Mouse (Mus musculus) gastrocnemius, adult 8-10 months (tissue): ENCODE results near the gene Traf5. TPM values are rescaled to one million over a fixed set of nuclear protein-coding genes. Genes with fewer than 3 reads are reported as not detected.

Source experiments
- DNase-seq, 2 experiments: peaks; one replicate each; pipeline ENCODE4 v3.0.0; 2022; ENCODE audit warnings: low spot score in 2 of 2
- total RNA-seq, 4 experiments: library from RNA; stranded (reverse); gene quantifications; 2 replicates each; pipeline ENCODE4 v1.2.4; 2022

The Traf5 gene
- total RNA-seq, 4 experiments from 2014 or later, result 1.5 to 3.7 (median 2.6) TPM

DNA sequence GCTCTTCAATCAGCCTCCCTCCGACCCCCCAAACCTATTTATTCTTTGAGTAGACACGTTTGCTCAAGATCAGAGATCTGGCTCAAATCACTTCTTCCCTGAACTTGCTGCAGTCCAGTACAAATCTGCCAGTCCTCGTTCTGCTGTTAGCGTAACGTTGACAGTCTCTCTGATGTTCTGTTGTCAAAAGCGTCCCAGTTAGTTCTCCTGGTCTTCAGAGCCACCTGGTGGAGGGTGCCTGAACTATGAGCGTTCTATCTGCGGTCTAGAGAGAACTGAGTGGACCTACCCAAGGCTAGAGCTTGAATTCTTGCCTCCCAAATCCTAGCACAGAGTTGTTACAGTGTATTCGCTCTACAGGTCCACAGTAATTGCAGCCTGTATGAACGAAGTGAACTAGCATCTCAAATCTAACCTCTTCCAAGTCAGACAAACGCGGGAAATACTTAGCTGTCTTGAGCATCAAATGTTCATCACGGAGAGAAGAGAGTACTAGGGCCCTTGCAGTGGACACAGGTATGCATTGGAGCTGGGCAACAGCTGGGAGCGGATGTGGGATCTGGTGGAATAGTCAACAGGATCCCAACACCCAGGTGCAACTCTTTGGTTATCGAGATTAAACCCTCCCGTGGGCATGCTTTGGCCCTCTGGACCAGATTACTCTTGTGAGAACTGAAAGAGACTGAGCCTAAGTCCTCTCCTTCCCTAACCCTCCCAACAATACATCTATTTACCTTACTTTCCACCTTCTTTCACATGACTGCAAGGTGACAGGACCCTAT lies 711 bp upstream of the Traf5 start:
- peak; percentile 78 to 80 for DNase-seq

- no peak for DNase-seq
These were observed 1.4 kb downstream of the Traf5 start for GRCm38 (mm10) chr1:192090689-192091567.

GRCm38 (mm10) chr1:192090281-192090680 lies 2.1 kb downstream of the Traf5 start:
- no peak for DNase-seq

DNA sequence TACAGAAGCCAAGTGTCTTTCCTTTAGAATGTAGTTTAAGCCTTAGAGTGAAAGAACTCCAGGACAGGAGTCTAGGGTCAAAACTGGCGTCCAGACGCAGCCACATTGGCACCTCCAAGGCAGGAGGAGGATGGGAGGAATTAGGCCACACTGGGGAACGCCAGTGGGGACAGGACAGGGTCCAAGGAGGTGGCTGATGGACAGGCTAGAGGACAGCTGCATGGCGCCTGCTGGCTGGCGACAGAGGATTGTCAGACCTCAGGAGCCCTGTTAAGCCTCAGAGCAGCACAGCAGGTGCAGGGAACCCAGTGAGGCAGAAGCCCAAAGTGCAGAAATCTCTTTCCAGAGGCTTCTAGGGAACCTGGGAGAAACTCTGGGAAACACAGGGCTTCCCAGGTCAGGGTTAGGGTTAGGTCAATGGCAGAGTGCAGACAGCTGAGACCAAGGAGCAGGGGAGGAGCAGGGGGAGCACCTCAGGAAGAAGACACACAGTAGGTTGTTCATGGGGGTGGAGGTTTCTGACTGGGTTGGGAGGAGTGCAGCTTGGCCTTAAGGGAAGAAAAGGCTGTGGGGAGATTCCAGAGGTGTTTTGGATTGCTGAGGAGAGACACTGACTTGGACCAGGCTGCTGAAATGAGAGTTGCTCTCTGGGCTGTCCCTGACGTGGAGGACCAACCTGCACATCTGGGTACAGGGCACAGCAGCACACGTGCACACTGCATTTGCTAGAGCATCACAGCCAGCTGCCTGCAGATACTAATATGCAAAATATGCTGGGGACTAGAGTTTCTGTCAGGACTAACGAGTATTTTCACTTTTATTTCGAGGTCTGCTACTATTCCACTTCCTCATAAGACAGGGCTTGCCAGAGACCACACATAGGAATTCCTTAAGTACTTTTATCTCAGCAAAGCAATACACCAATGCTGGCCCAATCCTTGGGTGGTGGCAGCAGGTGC lies 2.9 kb downstream of the Traf5 start:
- no peak for DNase-seq

DNA sequence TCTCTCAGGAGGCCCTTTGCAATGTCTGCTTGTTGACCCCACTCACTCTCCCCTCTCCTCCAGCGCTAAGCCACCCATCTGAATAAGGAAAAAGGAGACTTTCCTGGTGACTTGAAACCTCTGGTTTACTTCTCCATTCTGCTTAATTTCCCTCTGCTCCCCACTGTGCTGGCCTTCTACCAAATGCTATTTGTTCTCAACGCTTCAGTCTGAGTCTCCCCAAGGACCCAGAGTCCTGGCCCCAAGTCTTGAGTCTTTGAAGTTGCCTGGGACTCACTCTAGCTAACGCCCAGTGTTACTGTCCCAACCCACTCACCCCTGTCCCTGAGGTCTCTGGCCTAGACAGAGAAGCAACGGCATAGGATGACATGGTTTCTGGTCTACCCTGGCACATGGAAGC lies 4.3 kb downstream of the Traf5 start:
- DNase-seq, result peak in 1 of 2 experiments; percentile 28

GRCm38 (mm10) chr1:192087098-192087497 lies 5.3 kb downstream of the Traf5 start:
- DNase-seq, result no peak

- no peak for DNase-seq
These were observed 5.9 kb downstream of the Traf5 start for GRCm38 (mm10) chr1:192086279-192087037.

DNA sequence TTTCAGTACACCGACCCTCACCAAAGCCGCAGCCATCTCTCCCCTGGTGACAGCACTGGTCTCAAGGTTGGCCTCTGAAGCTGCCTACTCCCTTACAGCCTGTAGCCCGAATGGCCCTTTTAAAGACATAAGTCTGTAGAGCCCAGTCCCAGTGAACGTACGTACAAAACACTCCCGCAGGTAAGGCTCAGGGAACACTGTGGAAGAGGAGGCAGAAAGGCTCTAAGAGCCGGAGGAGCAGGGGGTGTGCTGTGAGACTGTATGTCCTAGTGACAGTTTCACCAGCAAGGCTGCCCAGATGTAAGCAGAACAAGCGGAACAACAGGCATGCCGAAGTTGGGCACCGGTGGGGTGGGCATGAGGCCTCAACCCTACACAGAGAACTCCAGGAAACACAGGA lies 7.1 kb downstream of the Traf5 start:
- DNase-seq, result no peak

- no peak for DNase-seq
These were observed 9.7 kb downstream of the Traf5 start for GRCm38 (mm10) chr1:192082646-192083045.

GRCm38 (mm10) chr1:192081129-192081528 lies 11.2 kb downstream of the Traf5 start:
- no peak for DNase-seq

DNA sequence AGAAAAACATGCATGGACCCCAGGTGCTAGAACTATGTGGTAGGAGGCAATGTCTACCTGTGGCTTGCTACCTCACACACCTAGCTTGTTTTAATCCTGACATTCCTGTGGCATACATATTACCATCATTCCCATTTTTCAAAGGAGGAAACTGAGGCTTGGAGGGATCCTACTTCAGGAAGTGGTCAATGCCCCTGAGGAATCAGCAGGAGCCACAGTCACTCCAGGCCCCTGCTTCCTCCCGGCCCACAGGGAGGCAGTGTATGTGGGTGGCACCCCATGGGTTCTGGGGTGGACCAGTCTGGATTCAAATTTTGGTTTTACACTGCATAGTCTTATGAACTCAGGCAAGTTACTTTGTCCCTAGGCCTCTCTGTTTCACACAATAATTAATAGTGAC lies 13.2 kb downstream of the Traf5 start:
- no peak for DNase-seq

GRCm38 (mm10) chr1:192078406-192078805 lies 14.0 kb downstream of the Traf5 start:
- peak; percentile 34 to 40 for DNase-seq

DNA sequence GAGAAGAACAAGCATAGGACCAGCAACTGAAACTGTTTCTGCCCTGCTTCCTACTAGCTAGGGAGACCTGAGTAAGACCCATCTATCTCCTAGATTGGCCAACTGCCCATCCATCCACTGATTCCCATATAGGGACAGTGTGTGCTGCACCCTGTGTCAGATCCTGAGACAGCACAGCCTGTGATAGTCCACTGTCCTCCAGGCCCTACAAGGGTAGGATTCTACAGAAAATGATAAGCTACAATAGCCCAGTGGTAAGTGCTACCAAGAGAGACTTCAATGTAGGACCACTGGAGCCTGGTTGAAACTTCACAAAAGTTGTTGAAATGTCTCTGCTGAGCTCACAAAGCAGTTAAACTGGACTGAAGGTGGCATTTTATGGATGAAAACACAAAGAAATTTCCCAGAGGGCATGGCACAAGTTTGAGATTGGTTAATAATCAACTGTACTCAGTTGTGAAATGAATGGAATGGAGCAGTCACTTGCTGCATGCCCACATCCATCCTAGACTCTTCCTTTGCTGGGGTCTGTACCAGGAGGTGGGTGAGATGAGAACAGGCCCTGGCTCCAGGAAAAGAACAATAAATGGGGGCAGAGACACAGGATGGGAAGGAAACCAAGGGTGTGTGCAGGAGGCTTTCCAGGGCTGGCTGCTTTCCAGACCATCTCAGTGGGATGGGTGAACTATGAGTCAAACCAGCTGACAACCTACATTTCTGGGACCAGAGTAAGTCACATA lies 15.4 kb downstream of the Traf5 start:
- no peak for DNase-seq

GRCm38 (mm10) chr1:192076101-192076500 lies 16.3 kb downstream of the Traf5 start:
- DNase-seq, result no peak

DNA sequence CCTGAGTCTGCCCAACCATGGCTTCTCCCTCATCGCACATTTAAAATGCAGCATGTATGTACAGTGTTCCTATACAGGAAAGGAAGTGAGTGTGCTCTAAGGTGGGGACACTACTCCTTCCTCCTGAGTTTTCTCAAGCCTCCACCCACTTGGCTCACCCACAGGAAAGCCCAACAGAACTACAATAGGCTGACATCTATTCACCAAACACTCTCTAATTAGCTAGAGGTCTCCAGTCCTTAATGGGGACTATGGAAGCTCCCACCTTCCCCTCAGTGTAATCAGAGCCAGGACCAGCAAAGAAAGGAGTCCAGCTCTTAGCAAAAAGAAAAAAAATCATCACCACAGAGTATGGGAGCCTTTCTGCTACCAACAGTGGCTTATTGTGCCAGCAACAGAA lies 17.5 kb downstream of the Traf5 start:
- no peak for DNase-seq

GRCm38 (mm10) chr1:192072426-192072825 lies 19.9 kb downstream of the Traf5 start:
- DNase-seq, result peak; percentile 30 to 45

DNA sequence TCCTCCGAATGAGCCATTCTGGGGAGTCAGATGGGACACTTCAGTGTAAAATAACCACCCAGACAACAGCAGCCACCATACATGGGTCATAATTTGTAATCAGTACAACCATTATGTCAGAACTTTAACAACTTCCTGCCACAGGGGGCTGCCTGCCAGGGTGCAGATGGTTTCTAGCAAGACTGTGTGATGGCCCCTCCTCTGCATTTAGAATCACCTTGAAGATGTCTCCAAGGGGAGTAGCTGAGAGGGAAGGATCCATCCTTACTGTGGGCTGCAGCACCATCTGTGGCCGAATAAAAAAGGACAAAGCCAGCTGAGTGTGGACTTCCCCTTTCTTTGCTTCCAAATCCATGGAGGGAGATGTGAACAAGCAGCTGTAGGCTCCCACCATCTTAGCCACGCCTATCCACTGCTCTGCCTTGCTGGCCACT lies 21.7 kb downstream of the Traf5 start:
- no peak for DNase-seq

GRCm38 (mm10) chr1:192069971-192070591 lies 22.3 kb downstream of the Traf5 start:
- no peak for DNase-seq

DNA sequence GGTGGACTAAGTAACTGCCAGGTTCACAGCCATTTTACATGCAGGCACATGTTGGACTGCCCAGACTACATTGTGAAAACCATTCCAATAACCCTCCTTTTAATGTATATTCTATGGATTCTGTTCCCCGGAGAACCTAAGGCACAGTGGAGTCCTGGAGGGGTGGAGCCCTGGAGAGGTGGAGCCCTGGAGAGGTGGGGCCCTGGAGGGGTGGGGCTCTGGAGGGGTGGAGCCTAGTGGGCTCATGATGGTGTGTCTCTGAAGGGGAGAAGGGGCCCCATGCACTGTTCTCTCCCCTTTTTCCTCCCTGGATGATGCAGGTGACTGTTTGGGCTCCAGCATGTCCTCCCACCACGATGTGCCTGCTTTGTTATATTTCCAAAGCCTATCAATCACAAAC lies 24.2 kb downstream of the Traf5 start:
- DNase-seq, result no peak
